Mouse (Mus musculus) spleen, adult 2 months (tissue): Measurements from ENCODE around the gene Dapk2.

Experiments
- CTCF ChIP-seq: fragments of 200-500 bp; IDR thresholded peaks from 2 replicates; pipeline ENCODE4 v1.5.1; 2011; ENCODE audit warnings: mild to moderate bottlenecking, inconsistent platforms; ENCODE audit not compliant: insufficient read depth, insufficient read length, insufficient replicate concordance; ENCODE audit errors: extremely low read depth
- POLR2A ChIP-seq: fragments of 200-500 bp; IDR thresholded peaks from 2 replicates; pipeline ENCODE4 v1.6.1; 2011; ENCODE audit warnings: low read depth, low read length, inconsistent platforms

DNA sequence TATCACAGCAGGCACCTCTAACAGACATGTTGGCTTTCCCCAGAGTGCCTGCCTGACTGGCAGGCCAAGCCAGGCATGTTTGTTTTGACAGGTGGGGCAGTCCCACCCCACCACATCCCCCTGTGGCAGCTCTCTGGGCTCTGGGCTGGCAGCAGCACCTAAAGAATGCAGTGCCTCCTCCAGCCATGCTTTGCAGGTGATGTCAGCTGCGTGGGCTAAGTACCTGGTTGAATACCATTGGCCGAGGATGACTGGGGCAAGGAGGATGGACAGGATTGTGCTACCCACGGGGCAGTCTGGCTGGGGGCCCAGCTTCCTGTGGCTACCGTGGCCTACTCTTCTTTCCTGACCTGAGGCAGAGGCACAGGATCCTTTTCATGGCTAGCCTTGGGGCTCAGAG is 82.5 kb downstream of the Dapk2 start:
- no peak for TF ChIP-seq POLR2A
- TF ChIP-seq CTCF, result no peak
